Mouse (Mus musculus) adipose tissue, adult 10 weeks (tissue): ENCODE data around the gene Gm12253. TPM values are rescaled to one million over a fixed set of nuclear protein-coding genes. Genes with fewer than 3 reads are reported as not detected.

Source experiments
- polyA plus RNA-seq: library from polyadenylated mRNA; stranded (reverse); fragments of 350-450 nt; fragmentation: Illumina TruSeq; extraction: RNeasy Lipid Tissue Mini Kit (QIAGEN cat#74804); gene quantifications from one replicate; pipeline ENCODE4 v1.2.3, GENCODE M21; 2014; ENCODE audit warnings: low read depth, low replicate concordance

Gm12253 gene
- not detected for polyA plus RNA-seq

DNA sequence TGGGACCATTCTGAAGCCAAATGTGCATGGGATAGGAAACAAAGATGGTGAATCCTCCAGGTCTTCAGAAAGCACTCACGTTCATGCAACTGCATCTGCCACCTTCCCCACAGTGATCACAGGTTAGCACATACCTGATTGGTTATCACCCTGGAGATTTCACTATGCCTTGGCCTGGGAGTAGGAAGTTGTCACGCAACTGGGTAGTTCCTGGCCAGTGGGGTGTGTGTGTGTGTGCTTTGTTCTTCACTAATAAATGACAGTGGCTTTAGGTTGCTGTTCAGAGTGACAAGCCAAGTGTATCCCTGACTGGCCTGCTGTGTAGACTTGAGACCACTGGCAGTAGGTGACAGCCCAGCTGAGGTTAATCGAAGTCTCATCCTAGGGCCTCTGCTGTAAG lies at the start of gene Gm12253:
Gene Gm12253, plus strand, starts transcription at position 301 of the 400 bp plus-strand sequence.

DNA sequence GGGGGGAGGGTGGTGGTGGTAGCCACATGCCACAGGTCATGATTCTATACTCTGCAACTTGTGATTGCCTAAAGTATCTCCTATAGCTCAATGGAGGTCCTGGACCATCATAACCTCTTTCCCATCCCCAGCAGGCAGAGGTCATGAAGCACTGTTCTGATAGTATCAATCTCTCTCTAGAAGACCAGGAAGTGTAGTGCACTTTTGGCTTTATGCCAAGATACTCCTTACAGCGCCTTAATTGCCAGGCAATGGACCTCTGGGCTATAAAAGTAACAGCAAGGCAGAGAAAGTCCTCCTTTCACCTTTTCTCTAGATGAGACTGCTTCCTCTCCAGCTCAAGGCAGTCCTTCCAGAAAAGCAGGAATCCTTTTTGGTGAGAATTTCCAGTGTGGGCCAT lies 11.5 kb upstream of the Gm12253 start, which contains the start of gene 1810065E05Rik:
Gene 1810065E05Rik, plus strand, starts transcription at position 297 of the 400 bp plus-strand sequence.

DNA sequence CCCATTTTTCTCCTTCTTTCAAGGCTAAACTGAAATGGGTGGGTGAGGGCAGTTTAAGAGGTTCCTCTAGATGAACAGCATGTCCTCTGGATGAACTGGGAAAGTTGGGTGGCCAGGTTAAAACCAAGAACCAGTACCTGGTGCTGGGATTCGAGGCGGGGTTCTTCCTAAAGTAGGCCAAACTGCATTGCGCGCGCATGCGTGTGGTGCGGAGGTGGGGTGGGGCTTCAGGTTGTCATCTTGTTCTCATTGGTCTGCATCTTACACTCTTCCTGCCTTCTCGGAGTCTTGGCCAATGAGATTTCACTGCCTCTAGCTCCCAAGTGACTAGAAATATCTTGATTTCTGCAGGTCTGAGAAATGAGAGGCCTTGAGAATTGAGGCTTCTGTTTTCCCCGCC lies 20.4 kb downstream of the Gm12253 start, which contains the start of gene Lypd9:
Gene Lypd9, minus strand, starts transcription at position 165 of the 400 bp plus-strand sequence.

DNA sequence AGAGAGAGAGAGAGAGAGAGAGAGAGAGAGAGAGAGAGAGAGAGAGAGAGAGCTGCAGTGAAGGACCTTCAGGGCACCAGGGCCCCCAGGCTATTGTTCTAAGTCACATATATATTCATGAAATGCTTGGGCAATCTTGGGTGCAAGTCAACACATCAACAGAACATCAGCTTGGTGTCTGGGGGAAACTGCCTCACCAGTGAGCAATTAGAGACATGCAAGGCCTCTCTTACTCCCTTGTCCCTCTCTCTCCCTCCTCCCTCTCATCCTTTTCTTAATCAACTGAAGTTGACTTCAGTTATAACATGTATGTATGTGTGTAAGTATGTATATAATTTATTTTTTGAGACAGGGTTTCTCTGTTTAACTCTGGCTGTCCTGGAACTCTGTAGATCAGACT lies 29.8 kb downstream of the Gm12253 start, which contains the start of gene Olfr30:
Gene Olfr30, minus strand, starts transcription at position 101 of the 400 bp plus-strand sequence.

Other genes starting within 250 kb of the Gm12253 start
- gene Igtp, start 233.0 kb upstream of the Gm12253 start, polyA plus RNA-seq: 20.9 TPM
- gene Irgm2, start 232.9 kb upstream of the Gm12253 start, polyA plus RNA-seq: 16.4 TPM
- 1.3 TPM for gene 4930438A08Rik, start 157.8 kb upstream of the Gm12253 start, polyA plus RNA-seq
- gene Zfp692, start 125.5 kb upstream of the Gm12253 start, polyA plus RNA-seq: 29.2 TPM
- 53.2 TPM for gene Zfp672, start 102.2 kb upstream of the Gm12253 start, polyA plus RNA-seq
- 42.4 TPM for gene Sh3bp5l, start 101.8 kb upstream of the Gm12253 start, polyA plus RNA-seq
- gene Lypd8, start 53.5 kb upstream of the Gm12253 start, polyA plus RNA-seq: 2,095 TPM
- gene 1810065E05Rik, start 11.4 kb upstream of the Gm12253 start, polyA plus RNA-seq: not detected
- 3.7 TPM for gene Lypd9, start 20.4 kb downstream of the Gm12253 start, polyA plus RNA-seq
- gene Olfr30, start 29.7 kb downstream of the Gm12253 start, polyA plus RNA-seq: not detected
- gene Olfr332, start 60.0 kb downstream of the Gm12253 start, polyA plus RNA-seq: 0.82 TPM
- not detected for gene Olfr331, start 70.0 kb downstream of the Gm12253 start, polyA plus RNA-seq
- not detected for gene Olfr330, start 102.3 kb downstream of the Gm12253 start, polyA plus RNA-seq
- gene Olfr329-ps, start 113.9 kb downstream of the Gm12253 start, polyA plus RNA-seq: not detected
- not detected for gene Olfr328, start 123.1 kb downstream of the Gm12253 start, polyA plus RNA-seq
- gene Olfr224, start 138.0 kb downstream of the Gm12253 start, polyA plus RNA-seq: not detected
- gene Olfr325, start 145.2 kb downstream of the Gm12253 start, polyA plus RNA-seq: not detected
- not detected for gene Olfr324, start 162.6 kb downstream of the Gm12253 start, polyA plus RNA-seq
- gene 2210407C18Rik, start 183.5 kb downstream of the Gm12253 start, polyA plus RNA-seq: not detected
- not detected for gene Olfr323, start 197.9 kb downstream of the Gm12253 start, polyA plus RNA-seq
- not detected for gene Trim58, start 207.9 kb downstream of the Gm12253 start, polyA plus RNA-seq
- gene Olfr322, start 226.2 kb downstream of the Gm12253 start, polyA plus RNA-seq: not detected
- gene Olfr320, start 248.5 kb downstream of the Gm12253 start, polyA plus RNA-seq: not detected